Mouse (Mus musculus) forebrain, embryonic 14.5 days (tissue): Measurements from ENCODE around the gene Suclg2. TPM values are rescaled to one million over a fixed set of nuclear protein-coding genes. Genes with fewer than 3 reads are reported as not detected.

Source experiments
- ATAC-seq: fragments of 200-750 bp; cut with Nextera tagmentation; 2 replicates; pipeline ENCODE4 v1.8.0; 2017; ENCODE audit warnings: mild to moderate bottlenecking, moderate library complexity
- DNase-seq: peaks from one replicate; pipeline ENCODE4 v3.0.0-alpha.2; 2015; ENCODE audit warnings: low spot score
- H3K27ac ChIP-seq: fragments of 300-500 bp; sonication (generic); 2 replicates; pipeline ENCODE4 v1.5.1; 2014; ENCODE audit warnings: low read depth, mild to moderate bottlenecking, control low read depth, low read length, moderate library complexity
- H3K27me3 ChIP-seq: fragments of 300-500 bp; sonication (generic); replicated peaks from 2 replicates; pipeline ENCODE4 v1.6.1; 2014; ENCODE audit warnings: low read length, control low read depth, mixed read lengths; ENCODE audit not compliant: control insufficient read depth, insufficient read depth
- H3K36me3 ChIP-seq: fragments of 300-500 bp; sonication (generic); 2 replicates; pipeline ENCODE4 v1.6.1; 2014; ENCODE audit warnings: low read length, control low read depth; ENCODE audit not compliant: control insufficient read depth, insufficient read depth
- H3K4me1 ChIP-seq: fragments of 300-500 bp; sonication (generic); 2 replicates; pipeline ENCODE4 v1.6.1; 2014; ENCODE audit warnings: antibody characterized with exemption, low read length, control low read depth; ENCODE audit not compliant: control insufficient read depth, insufficient read depth
- H3K4me2 ChIP-seq: fragments of 300-500 bp; sonication (generic); 2 replicates; pipeline ENCODE4 v1.6.1; 2014; ENCODE audit warnings: mild to moderate bottlenecking, control low read depth, low read length
- H3K4me3 ChIP-seq: fragments of 300-500 bp; sonication (generic); 2 replicates; pipeline ENCODE4 v1.5.1; 2014; ENCODE audit warnings: low read depth, low read length, control low read depth
- H3K9ac ChIP-seq: fragments of 300-500 bp; sonication (generic); 2 replicates; pipeline ENCODE4 v1.6.1; 2014; ENCODE audit warnings: mild to moderate bottlenecking, low read length, control low read depth, moderate library complexity
- H3K9me3 ChIP-seq: fragments of 300-500 bp; sonication (generic); replicated peaks from 2 replicates; pipeline ENCODE4 v1.6.1; 2016; ENCODE audit warnings: low read length, control low read depth, mixed read lengths; ENCODE audit not compliant: control insufficient read depth
- WGBS: fragments of 180-500 bp; shearing (Covaris S2); extraction: QIAGEN DNeasy Blood & Tissue Kit; methylation state at CpG from one replicate; pipeline ENCODE4 v1.1.7; 2014; 5-methylcytosine and 5-hydroxymethylcytosine counted together
- polyA plus RNA-seq: library from polyadenylated mRNA; unstranded; fragments of >200 nt; fragmentation: Nextera tagmentation; extraction: Ambion mirVana; gene quantifications from 2 replicates; pipeline ENCODE4 v1.2.1, GENCODE M21; 2014

Gene Suclg2
- polyA plus RNA-seq, 1 experiment from 2014 or later, result 22.3 TPM

GRCm38 (mm10) chr6:95574389-95574788, 144.2 kb downstream of the Suclg2 start:
- Histone ChIP-seq H3K9ac (no peak overlapping the region), H3K27me3 (no peaks in the 10 kb centered on the region), H3K9me3 (no peaks in the 10 kb centered on the region), H3K36me3 (no peaks in the 10 kb centered on the region), H3K4me2 (no peak overlapping the region), H3K4me1 (peaks cover 18% of the 10 kb centered on the region), H3K27ac (no peak overlapping the region), H3K4me3 (no peak overlapping the region)
- DNase-seq (peak; percentile 47), ATAC-seq (no peak; the same call in 1 of the 2 replicates)
- WGBS, result 15% methylated on average over 4 of the region's 4 CpGs

GRCm38 (mm10) chr6:95573035-95573759, 145.4 kb downstream of the Suclg2 start:
- H3K36me3 ChIP-seq, result no peaks in the 10 kb centered on the region
- no peak overlapping the region for H3K4me2 ChIP-seq
- H3K4me3 ChIP-seq, result no peak overlapping the region
- no peak for ATAC-seq
- H3K27me3 ChIP-seq, result no peaks in the 10 kb centered on the region
- H3K4me1 ChIP-seq, result peaks cover 18% of the 10 kb centered on the region
- H3K27ac ChIP-seq, result no peak overlapping the region
- no peaks in the 10 kb centered on the region for H3K9me3 ChIP-seq
- WGBS, result 63% methylated on average over 3 of the region's 3 CpGs
- no peak overlapping the region for H3K9ac ChIP-seq
- no peak for DNase-seq

- H3K9ac ChIP-seq, result no peak overlapping the region
- no peaks in the 10 kb centered on the region for H3K36me3 ChIP-seq
- H3K27ac ChIP-seq, result no peak overlapping the region
- H3K4me2 ChIP-seq, result no peak overlapping the region
- H3K27me3 ChIP-seq, result no peaks in the 10 kb centered on the region
- no peaks in the 10 kb centered on the region for H3K9me3 ChIP-seq
- H3K4me1 ChIP-seq, result peaks cover 18% of the 10 kb centered on the region
- 14% methylated on average over 3 of the region's 3 CpGs for WGBS
- no peak for ATAC-seq
- peak; percentile 25 for DNase-seq
- no peak overlapping the region for H3K4me3 ChIP-seq
Measured at GRCm38 (mm10) chr6:95571620-95572019, 147.0 kb downstream of the Suclg2 start.

GRCm38 (mm10) chr6:95563355-95564009, 155.1 kb downstream of the Suclg2 start:
- Histone ChIP-seq H3K27ac (no peak overlapping the region), H3K4me3 (no peak overlapping the region), H3K27me3 (no peaks in the 10 kb centered on the region), H3K36me3 (no peaks in the 10 kb centered on the region), H3K4me1 (no peaks in the 10 kb centered on the region), H3K9ac (no peak overlapping the region), H3K9me3 (no peaks in the 10 kb centered on the region), H3K4me2 (no peak overlapping the region)
- ATAC-seq (no peak), DNase-seq (no peak)
- WGBS, result 76% methylated on average over 2 of the region's 2 CpGs

GRCm38 (mm10) chr6:95556320-95556719, 162.3 kb downstream of the Suclg2 start:
- no peaks in the 10 kb centered on the region for H3K36me3 ChIP-seq
- no peak overlapping the region for H3K4me2 ChIP-seq
- H3K4me3 ChIP-seq, result no peak overlapping the region
- no peaks in the 10 kb centered on the region for H3K9me3 ChIP-seq
- no peaks in the 10 kb centered on the region for H3K4me1 ChIP-seq
- ATAC-seq (no peak), DNase-seq (peak; percentile 52)
- 75% methylated on average over 6 of the region's 6 CpGs for WGBS
- no peaks in the 10 kb centered on the region for H3K27me3 ChIP-seq
- no peak overlapping the region for H3K9ac ChIP-seq
- no peak overlapping the region for H3K27ac ChIP-seq

GRCm38 (mm10) chr6:95552339-95552950, 166.2 kb downstream of the Suclg2 start:
- ATAC-seq (no peak), DNase-seq (no peak)
- Histone ChIP-seq H3K9me3 (no peaks in the 10 kb centered on the region), H3K4me1 (no peaks in the 10 kb centered on the region), H3K27me3 (no peaks in the 10 kb centered on the region), H3K4me2 (no peak overlapping the region), H3K9ac (no peak overlapping the region), H3K27ac (no peak overlapping the region), H3K36me3 (no peaks in the 10 kb centered on the region), H3K4me3 (no peak overlapping the region)
- WGBS, result 70% methylated on average over 6 of the region's 6 CpGs

- Histone ChIP-seq H3K9ac (no peak overlapping the region), H3K4me2 (no peak overlapping the region), H3K36me3 (no peaks in the 10 kb centered on the region), H3K4me3 (no peak overlapping the region), H3K27me3 (no peaks in the 10 kb centered on the region), H3K9me3 (no peaks in the 10 kb centered on the region), H3K4me1 (peaks cover 4% of the 10 kb centered on the region; the same call in 1 of the 2 replicates), H3K27ac (no peak overlapping the region)
- ATAC-seq, result no peak
- no peak for DNase-seq
- 81% methylated on average over 4 of the region's 4 CpGs for whole genome bisulfite sequencing
Measured at GRCm38 (mm10) chr6:95551000-95551399, 167.6 kb downstream of the Suclg2 start.

- no peak overlapping the region for H3K4me2 ChIP-seq
- H3K9me3 ChIP-seq, result no peaks in the 10 kb centered on the region
- WGBS, result 43% methylated on average over 7 of the region's 7 CpGs
- no peak overlapping the region for H3K4me3 ChIP-seq
- H3K27me3 ChIP-seq, result no peaks in the 10 kb centered on the region
- H3K27ac ChIP-seq, result no peak overlapping the region; the same call in 1 of the 2 replicates
- DNase-seq, result peak; percentile 56
- ATAC-seq, result peak; percentile 83
- no peak overlapping the region for H3K9ac ChIP-seq
- peaks cover 4% of the 10 kb centered on the region; the same call in 1 of the 2 replicates for H3K4me1 ChIP-seq
- no peaks in the 10 kb centered on the region for H3K36me3 ChIP-seq
Measured at GRCm38 (mm10) chr6:95546189-95546832, 172.3 kb downstream of the Suclg2 start.
